Mouse (Mus musculus): ENCODE measurements around the gene Akap6. TPM values are rescaled to one million over a fixed set of nuclear protein-coding genes. Genes with fewer than 3 reads are reported as not detected.

The Akap6 gene
- polyA plus RNA-seq (2017; shearing (Covaris generic)): under 1 TPM; 0.06 to 0.44 (median 0.09) TPM

- ATAC-seq: no peak
Observed at GRCm38 (mm10) chr12:52699146-52699545, at the start of gene Akap6. Gene Akap6 (plus strand): TSS chr12:52699383.

- ATAC-seq: no peak
Observed at GRCm38 (mm10) chr12:52662907-52663790, 36.0 kb upstream of the Akap6 start.

GRCm38 (mm10) chr12:52664944-52665343 is 34.2 kb upstream of the Akap6 start:
- no peak for ATAC-seq

DNA sequence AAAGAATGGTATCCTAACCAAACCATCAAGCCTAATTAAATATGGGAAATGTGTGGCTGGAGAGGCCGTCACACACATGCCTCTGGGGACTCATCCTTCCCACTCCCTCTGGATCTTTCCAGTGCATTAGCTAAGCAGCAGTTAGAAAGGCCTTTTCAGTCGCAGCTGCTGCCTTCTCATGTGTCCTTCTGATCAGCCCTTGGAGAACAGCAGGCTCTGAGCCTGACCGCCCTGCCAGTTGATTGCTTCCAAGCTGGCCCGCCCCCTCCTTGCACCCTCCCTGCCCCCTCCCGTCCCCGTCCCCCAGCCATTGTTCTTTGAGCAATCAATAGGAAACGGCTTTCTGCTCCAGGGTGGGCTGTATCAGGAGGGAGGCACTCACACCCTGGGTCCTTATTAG is 27.7 kb upstream of the Akap6 start:
- ATAC-seq: no peak

DNA sequence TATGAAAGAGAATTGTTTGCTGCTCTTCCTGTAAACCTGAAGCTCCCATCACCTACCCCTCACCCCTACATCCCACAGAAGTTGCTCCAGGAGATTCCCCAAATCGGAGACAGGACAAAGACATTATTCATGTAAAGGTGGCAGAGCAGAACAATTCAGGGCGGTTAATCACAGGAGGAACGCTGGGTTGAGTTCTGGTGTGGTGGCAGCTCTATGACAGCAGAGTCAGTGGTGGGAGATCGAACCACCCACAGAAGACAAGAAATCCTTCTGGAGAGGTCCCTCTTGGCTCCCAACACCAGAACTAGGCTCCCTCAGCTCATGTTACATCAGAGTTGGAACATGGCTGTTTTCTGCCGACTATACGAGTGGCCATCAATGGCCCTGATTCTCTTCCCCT is 27.2 kb upstream of the Akap6 start:
- ATAC-seq: no peak

- no peak for ATAC-seq
Observed at GRCm38 (mm10) chr12:52673361-52673960, 25.7 kb upstream of the Akap6 start.

- no peak for ATAC-seq
Observed at GRCm38 (mm10) chr12:52675010-52675409, 24.2 kb upstream of the Akap6 start.

DNA sequence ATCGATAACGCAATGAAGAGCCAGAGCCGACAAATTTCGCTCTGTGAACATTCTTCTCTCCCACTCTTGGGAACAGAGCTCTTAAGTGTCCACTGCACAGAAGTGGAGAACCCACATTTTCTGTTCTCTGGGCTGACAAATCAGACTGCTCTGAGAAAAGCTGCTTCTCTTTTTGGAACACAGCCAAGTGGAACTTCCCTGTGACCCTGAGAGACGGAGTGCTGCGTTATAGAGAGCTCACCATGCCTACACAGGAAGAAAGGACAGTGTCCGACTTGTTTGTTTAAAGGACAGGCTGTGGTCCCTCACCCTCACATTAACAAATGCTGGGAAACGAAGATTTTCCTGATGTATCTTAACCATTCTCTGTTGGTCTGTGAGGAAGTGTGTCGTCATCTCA is 11.8 kb upstream of the Akap6 start:
- ATAC-seq: no peak

DNA sequence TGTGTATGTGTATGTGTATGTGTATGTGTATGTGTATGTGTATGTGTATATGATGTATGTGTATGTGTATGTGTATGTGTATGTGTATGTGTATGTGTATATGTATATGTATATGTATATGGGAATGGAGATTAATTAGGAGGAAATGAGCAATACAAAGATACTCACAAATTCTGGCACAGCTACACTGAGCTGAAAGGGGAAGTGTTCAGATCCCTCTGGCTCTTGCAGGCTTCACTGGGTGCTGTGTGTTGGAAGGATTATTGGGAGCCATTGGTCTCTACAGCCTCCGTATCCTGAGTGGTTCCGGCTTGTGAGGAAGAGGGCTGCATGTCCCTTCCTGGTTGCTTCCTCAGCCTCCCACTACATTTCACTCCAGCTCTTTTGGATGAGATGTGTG is 10.5 kb upstream of the Akap6 start:
- ATAC-seq: no peak

DNA sequence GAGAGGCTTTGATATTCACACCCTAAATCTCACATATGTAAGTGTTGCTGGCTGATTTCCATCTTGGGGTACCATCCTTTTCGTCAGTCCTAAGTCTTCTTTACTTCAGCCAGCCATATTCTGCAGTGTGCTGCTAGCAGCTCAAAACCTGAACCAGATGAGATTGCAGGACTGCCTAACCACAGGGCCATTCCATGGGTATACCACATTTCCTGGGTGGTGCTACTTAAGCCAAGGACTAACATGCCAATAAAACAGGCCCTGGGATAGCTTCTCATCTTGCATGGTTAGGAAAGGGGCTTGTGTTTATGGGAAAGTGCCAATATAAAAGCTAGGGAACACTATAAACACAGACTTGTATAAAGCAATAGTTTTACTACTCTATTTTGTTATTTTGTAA is 7.6 kb upstream of the Akap6 start:
- ATAC-seq: no peak

- no peak for ATAC-seq
Observed at GRCm38 (mm10) chr12:52692290-52692974, 6.8 kb upstream of the Akap6 start.

GRCm38 (mm10) chr12:52697407-52698109 is 1.6 kb upstream of the Akap6 start:
- ATAC-seq: no peak

DNA sequence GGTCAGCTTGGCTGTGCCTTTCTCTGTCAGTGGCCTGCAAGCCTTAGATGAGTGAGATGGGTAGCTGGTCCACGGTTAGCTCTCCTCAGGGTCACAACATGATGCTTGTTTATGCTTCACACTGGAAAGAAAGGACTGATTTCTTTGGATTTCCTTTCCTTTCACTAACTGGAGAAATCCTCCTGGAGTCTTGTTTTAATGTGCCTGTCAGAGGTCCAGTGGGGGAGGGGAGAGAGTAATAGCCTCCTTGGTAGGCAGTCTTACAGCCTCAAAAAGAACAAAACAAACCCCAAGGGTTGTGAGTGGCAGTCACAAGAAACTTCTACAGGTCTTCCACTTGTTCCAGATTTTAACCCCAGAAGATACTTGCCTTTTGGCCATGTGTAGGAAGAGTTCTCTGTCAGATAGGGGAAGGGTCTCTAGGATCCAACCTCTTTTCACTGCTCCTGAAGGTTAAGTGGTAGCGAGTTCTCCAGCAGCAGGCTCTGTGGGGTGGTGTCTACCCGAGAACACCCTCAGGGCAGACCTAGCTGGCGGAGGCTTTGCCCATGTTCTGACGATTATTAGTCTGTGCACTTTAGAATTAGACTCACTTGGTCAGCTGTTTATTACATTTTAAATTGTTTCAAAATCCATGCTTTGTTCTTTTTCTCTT is 780 bp upstream of the Akap6 start:
- ATAC-seq: no peak

DNA sequence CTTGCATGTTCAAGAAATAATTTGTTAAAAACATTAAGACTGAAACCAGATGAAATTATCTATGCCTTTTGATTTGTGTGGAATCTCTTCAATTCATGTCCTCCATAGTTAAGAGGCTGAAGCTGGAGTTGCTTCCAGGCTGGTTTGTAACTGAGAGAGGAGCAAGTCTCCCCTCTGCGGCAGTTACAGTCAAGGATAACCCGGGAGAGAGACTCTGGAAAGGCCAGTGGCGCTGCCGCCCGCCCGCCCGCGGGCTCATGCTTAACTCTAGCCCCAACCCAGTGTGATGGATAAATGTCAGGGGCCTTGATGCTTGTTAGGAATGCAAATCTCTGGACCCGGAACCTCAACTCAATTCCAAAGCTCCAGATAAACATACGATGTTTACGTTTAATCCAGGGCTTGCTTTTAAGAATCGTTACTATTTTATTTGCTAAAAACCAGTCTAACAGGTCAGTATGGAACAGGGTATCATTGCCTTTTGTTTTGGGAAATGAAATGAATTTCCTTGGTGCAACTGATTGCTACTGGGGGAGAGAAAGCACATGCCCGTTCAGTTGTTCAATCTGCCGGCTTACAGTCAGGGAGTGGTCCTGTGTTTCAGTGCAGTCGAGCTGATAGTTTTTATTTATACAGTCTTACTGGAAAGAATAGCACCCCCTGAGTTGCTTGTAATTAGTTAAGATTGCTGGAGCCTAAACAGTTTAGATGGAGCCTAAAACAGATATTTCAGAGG is 946 bp downstream of the Akap6 start:
- ATAC-seq: no peak

DNA sequence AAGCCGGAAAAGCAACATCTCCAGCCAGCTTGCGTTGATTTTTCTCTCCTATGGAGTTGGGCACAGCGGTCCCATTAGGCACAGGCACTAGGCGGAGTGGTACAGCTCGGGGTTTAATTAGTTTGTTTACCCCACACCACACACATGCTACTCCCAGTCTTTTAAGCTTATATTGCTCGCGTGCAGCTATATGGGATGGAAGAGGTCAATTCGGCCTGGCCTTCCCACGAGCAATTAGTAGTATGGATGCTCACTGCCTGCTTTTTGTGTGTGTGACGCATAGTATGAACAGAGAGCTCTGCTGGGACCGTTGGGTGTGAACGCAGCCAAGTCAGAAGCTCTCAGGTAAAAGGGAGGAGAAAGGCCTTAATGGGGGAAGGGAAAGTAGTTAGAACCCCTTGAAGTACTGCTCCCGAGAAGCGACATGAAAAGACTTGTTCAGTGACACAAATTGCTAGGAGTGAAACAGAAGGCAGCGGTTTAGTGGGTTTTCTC is 1.6 kb downstream of the Akap6 start:
- no peak for ATAC-seq

DNA sequence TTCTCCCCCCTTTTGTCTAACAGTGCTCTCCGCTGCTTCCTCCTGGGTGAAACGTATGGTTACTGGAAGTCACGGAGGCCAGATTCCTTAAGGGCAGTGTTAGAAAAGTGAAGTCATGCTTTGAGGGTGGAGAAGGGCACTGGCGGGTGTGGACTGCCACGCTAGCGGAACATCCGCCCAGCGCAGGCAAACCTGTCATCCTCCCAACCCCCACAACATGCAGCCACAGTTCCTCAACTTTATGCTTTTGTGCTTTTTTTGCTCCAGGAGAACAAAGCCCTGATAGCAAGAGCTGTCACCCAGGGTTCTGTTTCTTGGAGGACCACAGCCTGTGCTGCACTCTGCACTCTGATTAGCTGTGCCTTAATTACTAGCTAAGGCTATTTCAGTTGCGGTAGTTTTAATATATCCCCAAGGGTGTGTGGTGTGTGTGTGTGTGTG is 2.0 kb downstream of the Akap6 start:
- peak; percentile 25 for ATAC-seq

DNA sequence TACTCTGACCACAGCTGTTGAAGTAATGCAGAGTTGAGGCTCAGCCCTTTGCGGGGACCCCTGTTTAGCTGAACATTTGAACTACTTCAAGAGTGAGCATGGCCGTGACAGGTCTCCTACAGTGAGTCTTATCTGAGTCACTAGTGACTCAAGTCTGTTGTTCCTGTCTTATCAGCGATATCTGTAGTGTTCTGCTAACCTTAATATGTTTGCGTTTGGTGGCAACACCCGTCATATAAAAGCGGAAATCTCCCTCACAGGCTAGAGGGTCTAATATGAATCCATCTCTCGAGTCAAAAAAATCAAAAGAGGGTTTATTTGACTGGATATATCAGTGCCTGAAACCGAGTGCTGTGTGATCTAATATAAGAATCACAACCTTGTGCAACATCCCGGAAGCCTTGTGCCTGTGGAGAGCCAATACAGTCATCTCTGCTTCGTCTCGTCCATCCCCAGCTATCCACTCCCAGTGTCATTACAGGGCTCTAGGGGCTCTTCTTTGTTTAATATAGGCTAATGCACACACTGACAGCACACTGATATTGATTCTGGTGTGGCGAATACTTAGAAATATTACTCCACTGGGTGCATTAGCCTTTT is 3.3 kb downstream of the Akap6 start:
- ATAC-seq: no peak

- ATAC-seq: no peak
Observed at GRCm38 (mm10) chr12:52704081-52704480, 4.9 kb downstream of the Akap6 start.

- no peak for ATAC-seq
Observed at GRCm38 (mm10) chr12:52704810-52705209, 5.6 kb downstream of the Akap6 start.

- no peak for ATAC-seq
Observed at GRCm38 (mm10) chr12:52711382-52711781, 12.2 kb downstream of the Akap6 start.
